In the genomic region with DNA sequence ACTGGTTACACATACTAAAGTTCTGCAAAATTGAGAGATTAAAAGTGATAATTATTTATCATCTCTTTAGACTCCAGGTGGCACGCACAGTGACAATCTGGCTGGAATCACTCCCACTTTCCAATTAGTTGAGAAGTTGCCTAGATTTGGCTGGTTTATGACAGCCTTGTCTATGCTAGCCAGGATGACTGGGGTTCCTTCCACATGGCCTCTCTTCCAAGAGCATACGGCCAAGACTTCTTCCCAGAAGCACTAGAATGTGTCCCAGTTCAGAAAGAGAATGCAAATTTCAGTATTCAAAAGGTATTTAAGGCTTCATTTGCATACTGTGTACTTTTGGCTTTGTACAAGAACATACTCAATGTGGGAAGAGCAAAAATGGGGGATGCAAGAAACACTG, we compare ENCODE assay signal across 12 mouse cellular contexts.
DNase-seq lines count a peak whose midpoint lies in the region; ATAC-seq and TF ChIP-seq lines count a peak whose summit lies in the region.
"Had no signal": no experiment of that assay in that cellular context is flagged by ENCODE, and none has a peak within 500 bp of the region (broad histone marks: within the 10 kb centered on the region; RNA-seq: fewer than 3 reads in every experiment).

No protein-coding gene starts in this region.

- peak; percentile 36 for DNase-seq in cerebellum, adult 8-10 months
- DNase-seq in layer of hippocampus, adult 2 months (ENCODE audit: low spot score in 2 of 2) = peak; percentile 64 to 83
- DNase-seq in left cerebral cortex, postnatal 36 days (ENCODE audit: low spot score in 2 of 2) = peak; percentile 18 to 29
- DNase-seq in urinary bladder, postnatal 14 days (ENCODE audit: low spot score) = no peak
- no peak for DNase-seq in gastrocnemius, adult 8-10 months (ENCODE audit: low spot score in 2 of 2)
- no peak for DNase-seq in adrenal gland, postnatal 10 days
- DNase-seq: kidney, postnatal 36 days; thymus, postnatal 4 days had no signal

- no peak overlapping the region for H3K4me3 ChIP-seq in layer of hippocampus, adult 2 months
- H3K4me3 ChIP-seq: embryonic facial prominence, embryonic 12.5 days; heart, embryonic 10.5 days; hindbrain, embryonic 12.5 days had no signal

- intact Hi-C loops in left cerebral cortex, postnatal 36 days (cut with DNase I) = loop anchor here (5.0 kb wide), 1 partner anchor 171 kb away; no protein-coding TSS in a partner anchor

- TF ChIP-seq CTCF in layer of hippocampus, adult 2 months (conservative IDR thresholded peaks at IDR 0.05) = no peak

- H3K27ac ChIP-seq in layer of hippocampus, adult 2 months = peak overlapping the region; percentile 16; the same call in 1 of the 2 replicates
- H3K27ac ChIP-seq: embryonic facial prominence, embryonic 12.5 days; heart, embryonic 10.5 days; hindbrain, embryonic 12.5 days had no signal

- ATAC-seq in cerebellum, adult (ENCODE audit: insufficient number of reproducible peaks, low FRiP score, low TSS enrichment) = peak; percentile 95

Comparison
In these comparisons a context has a peak if more than half of its experiments do, and no peak if none do; other contexts are left out.
1. DNase-seq: peak in cerebellum, adult 8-10 months (single experiment), layer of hippocampus, adult 2 months (2 of 2) and left cerebral cortex, postnatal 36 days (2 of 2); none in urinary bladder, postnatal 14 days (single experiment), gastrocnemius, adult 8-10 months (0 of 2) and adrenal gland, postnatal 10 days (single experiment).